Mouse (Mus musculus): ENCODE data around the gene Tsacc.
"Not testable (repeated sequence)": the region's sequence is repeated elsewhere in the genome, so short reads cannot be mapped to it uniquely, and the experiment has no call there.

The Tsacc gene

GRCm38 (mm10) chr3:88284815-88285564, 11.8 kb downstream of the Tsacc start:
- not testable (repeated sequence) for DNase-seq (ENCODE audit: low read depth, low spot score)

GRCm38 (mm10) chr3:88281141-88281916, 15.5 kb downstream of the Tsacc start:
- DNase-seq (ENCODE audit: low read depth, low spot score) = not testable (repeated sequence)

DNA sequence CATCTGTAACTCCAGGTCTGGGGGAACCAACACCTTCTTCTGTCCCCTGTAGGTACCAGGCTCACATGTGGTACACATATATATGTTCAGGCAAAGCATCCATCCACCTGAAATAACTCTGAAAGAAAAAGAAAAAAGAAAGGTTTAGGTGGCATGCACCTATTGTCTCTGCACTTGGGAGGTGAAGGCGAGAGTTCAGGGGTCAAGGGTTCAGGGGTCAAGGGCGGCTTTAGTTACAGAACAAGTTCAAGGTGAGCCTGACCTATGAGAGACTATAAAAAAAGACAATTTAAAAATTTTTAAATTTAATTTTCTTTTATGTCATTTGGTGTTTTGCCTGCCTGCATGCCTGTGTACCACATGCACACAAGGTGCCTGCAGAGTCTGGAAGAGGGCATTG, 16.8 kb downstream of the Tsacc start:
- no peak for DNase-seq (ENCODE audit: low read depth, low spot score)

DNA sequence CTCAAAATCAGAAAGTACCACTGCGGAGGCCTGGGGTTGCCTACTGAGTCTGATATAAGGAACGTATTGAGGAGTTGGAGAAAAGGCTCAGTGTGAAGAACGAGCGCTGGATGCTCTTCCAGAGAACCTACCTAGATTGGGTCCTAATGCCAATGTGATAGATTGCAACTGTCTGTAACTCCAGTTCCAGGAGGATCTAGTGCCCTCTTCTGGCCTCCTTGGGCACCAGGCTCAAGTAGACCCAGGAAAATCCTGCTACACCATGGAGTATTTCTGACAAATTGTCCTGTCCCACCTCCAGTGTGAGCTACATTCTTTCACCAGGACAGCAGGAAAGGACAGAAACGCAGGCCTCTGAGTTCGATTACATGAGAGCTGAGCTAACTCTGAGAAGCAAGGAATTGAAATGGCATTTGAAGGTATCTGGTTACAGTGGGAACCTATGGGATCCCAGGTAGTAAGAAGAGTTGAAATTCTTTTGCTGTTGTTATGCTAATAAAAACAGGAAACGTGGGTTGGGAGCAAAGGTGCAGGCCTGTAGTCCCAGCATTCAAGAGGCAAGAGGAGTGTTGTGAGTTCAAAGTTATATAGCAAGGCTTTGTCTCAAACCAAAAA, 20.2 kb downstream of the Tsacc start:
- DNase-seq (ENCODE audit: low read depth, low spot score) = no peak

DNA sequence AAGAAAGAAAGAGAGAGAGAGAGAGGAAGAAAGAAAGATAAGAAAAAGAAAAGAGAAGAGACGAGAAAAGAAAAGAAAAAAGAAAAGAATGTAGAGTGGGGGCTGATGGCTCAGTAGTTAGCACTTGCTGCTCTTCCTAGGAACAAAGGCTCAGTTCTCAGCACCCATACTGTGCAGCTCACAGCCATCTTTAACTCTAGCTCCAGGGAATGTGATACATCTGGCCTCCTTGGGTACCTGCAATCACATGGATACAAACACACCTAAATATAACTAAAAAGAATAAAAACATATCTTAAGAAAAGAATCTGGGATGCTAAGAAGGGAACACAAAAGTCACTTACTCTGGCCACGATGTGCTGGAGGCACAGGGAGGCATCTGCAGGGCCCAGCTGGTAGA, 20.7 kb downstream of the Tsacc start:
- no peak for DNase-seq (ENCODE audit: low read depth, low spot score)

- DNase-seq (ENCODE audit: low read depth, low spot score) = no peak
These were observed 22.8 kb downstream of the Tsacc start for GRCm38 (mm10) chr3:88274002-88274401.

- DNase-seq (ENCODE audit: low read depth, low spot score) = no peak
These were observed 24.9 kb downstream of the Tsacc start for GRCm38 (mm10) chr3:88271859-88272258.

GRCm38 (mm10) chr3:88271298-88271697, 25.5 kb downstream of the Tsacc start:
- not testable (repeated sequence) for DNase-seq (ENCODE audit: low read depth, low spot score)

- no peak for DNase-seq (ENCODE audit: low read depth, low spot score)
These were observed 27.8 kb downstream of the Tsacc start for GRCm38 (mm10) chr3:88268991-88269390.

- DNase-seq (ENCODE audit: low read depth, low spot score) = not testable (repeated sequence)
These were observed 28.8 kb downstream of the Tsacc start for GRCm38 (mm10) chr3:88268014-88268413.

GRCm38 (mm10) chr3:88262346-88262745, 34.5 kb downstream of the Tsacc start:
- no peak for DNase-seq (ENCODE audit: low read depth, low spot score)

GRCm38 (mm10) chr3:88256382-88256781, 40.4 kb downstream of the Tsacc start:
- DNase-seq (ENCODE audit: low read depth, low spot score) = no peak

GRCm38 (mm10) chr3:88255950-88256349, 40.8 kb downstream of the Tsacc start:
- DNase-seq (ENCODE audit: low read depth, low spot score) = no peak

DNA sequence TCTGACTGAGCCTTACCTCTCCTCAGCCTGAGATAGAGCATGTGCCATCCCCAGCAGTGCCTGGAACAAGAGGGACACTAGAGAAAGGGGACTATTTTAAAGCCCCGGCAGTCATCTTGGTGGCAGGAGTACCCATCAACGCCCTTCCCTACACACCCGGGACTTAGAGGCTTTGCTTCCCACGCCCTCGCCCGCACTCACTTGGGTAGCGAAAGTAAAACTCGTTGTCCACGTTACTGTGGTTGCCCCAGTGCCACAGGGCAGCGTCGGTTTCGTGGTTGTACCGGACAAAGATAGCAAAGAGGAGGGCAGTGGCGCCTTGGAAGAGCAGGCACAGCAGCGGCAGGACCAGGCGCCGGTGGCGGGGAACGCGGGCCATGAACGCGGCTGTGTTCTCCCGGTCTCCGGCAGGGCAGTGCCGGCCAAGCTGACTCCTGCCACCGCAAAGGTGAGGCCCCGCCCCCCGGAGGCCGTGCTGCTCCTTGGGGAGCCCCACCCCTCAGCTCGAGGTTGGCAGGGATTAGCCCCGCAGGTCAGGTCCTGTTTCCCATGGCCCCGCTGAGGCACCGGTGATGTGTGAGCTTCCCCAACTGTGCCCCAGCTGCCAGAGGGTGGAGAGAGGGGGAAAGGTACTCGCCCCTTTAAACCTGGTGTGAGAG, 42.4 kb downstream of the Tsacc start, which contains the start of gene Rhbg:
Gene Rhbg (minus strand): TSS at position 442 of the 659 bp plus-strand sequence.
- no peak for DNase-seq (ENCODE audit: low read depth, low spot score)

DNA sequence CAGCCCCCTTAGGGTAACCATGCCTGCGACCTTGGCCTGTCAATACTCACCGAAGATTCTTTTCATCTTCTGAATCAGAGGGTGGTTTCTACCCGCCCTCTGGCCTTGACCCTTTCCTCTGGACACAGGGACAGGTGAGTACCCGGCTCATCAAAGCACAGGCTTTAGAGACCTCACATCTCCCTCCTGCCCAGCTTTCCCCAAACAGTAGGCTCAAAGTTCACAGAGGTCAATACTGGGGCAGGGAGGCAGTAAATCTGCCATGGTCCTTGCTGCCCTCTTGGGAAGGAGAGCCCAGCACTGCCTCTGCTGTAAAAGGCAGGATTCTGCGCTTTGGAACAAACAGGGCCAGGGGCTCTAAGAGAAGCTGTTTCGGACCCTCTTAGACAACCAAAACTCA, 44.1 kb downstream of the Tsacc start:
- DNase-seq (ENCODE audit: low read depth, low spot score) = no peak

DNA sequence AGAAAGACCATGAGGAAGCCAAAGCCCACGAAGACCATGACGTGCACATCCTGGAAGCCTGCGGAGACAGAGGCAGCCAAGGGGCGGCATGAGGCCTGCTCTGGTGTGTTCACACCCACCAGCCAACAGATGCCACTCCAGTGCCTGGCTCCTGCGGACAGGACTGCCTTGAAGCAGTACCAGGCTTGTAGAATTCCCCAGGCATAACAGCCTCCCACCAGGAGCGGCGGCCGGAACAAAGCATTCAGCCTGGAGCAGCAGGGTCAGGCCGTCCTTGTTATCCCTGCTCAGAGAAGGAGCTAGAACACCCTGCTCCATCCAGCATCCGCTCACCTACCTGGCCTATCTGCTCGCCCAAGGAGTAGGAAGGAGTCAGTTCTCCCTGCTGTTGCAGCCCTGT, 48.4 kb downstream of the Tsacc start:
- DNase-seq (ENCODE audit: low read depth, low spot score) = no peak

DNA sequence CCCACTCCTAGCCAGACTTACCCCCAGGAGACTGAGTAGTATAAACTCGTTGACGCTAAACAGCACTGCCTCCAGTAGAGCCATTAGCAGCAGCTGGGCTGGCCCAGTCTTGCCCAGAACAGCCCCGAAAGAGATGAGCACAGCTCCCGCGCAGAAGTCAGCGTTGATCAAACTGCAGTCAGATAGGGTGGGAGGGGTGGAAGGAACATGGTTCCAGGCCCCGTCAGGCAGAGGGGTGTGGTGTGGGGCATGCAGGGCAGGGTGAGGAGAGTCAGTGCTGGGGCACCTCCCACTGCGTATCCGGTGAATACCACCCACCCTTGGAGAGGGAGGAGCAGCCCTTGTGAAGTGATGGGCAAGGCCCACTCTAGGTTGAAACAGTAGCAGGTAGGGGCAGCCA, 49.1 kb downstream of the Tsacc start:
- DNase-seq (ENCODE audit: low read depth, low spot score) = no peak

DNA sequence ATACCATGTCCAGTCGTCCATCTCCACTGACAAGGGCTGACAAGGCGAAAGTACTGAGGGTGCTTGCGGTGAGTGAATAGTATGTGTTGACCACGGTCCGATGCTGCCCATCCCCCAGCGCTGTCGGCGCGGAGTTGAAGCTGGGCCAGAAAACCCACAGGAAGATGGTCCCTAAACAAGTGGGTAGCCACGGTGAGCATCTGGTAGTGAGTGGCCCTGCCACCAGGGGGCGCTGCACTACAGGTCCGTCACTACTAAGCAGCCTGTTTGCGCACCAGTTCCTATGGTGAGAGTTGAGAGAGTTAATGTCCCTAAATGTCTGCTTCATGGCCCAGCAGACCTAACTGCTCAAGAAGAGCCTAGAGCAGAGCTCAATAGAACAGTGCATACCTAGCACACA, 51.0 kb downstream of the Tsacc start:
- DNase-seq (ENCODE audit: low read depth, low spot score) = no peak

DNA sequence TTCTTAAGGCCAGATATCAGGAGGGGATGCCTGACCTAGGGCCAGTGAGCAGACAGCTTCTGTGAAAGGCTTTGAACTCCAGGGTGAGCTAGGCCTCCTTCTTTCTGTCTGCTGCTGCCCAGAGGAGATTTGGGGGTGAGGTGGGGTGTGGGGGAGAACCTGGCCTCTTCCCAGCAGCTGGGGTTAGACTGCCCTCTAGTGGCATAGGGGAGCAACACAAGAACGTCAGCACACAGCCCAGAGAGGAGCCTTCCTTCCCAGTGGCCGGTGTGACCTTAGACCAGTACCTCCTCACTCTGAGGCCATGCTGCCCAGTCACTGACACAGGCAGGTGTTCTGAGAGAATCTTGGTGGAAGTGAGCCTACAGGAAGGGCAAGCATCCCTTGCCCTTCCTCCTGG, 52.7 kb downstream of the Tsacc start:
- DNase-seq (ENCODE audit: low read depth, low spot score) = no peak

- DNase-seq (ENCODE audit: low read depth, low spot score) = no peak
These were observed 54.3 kb downstream of the Tsacc start for GRCm38 (mm10) chr3:88242531-88242930.

GRCm38 (mm10) chr3:88241045-88241786, 55.6 kb downstream of the Tsacc start:
- no peak for DNase-seq (ENCODE audit: low read depth, low spot score)
